Mouse (Mus musculus) forebrain, embryonic 12.5 days (tissue): ENCODE data around the gene Gm21093. TPM values are rescaled to one million over a fixed set of nuclear protein-coding genes. Genes with fewer than 3 reads are reported as not detected.
"Not testable (repeated sequence)": the region's sequence is repeated elsewhere in the genome, so short reads cannot be mapped to it uniquely, and the experiment has no call there.

Source experiments
- ATAC-seq: fragments of 200-750 bp; cut with Nextera tagmentation; 2 replicates; pipeline ENCODE4 v1.8.0; 2017; ENCODE audit warnings: moderate TSS enrichment; ENCODE audit not compliant: low FRiP score
- H3K27ac ChIP-seq: fragments of 300-500 bp; sonication (generic); 2 replicates; pipeline ENCODE4 v1.5.1; 2016; ENCODE audit warnings: mild to moderate bottlenecking
- H3K27me3 ChIP-seq: fragments of 300-500 bp; sonication (generic); 2 replicates; pipeline ENCODE4 v1.6.1; 2016; ENCODE audit warnings: mild to moderate bottlenecking
- H3K36me3 ChIP-seq: fragments of 300-500 bp; sonication (generic); replicated peaks from 2 replicates; pipeline ENCODE4 v1.6.1; 2016; ENCODE audit warnings: mild to moderate bottlenecking
- H3K4me1 ChIP-seq: fragments of 300-500 bp; sonication (generic); 2 replicates; pipeline ENCODE4 v1.6.1; 2016
- H3K4me2 ChIP-seq: fragments of 300-500 bp; sonication (generic); 2 replicates; pipeline ENCODE4 v1.6.1; 2016; ENCODE audit warnings: mild to moderate bottlenecking, moderate library complexity
- H3K4me3 ChIP-seq: fragments of 300-500 bp; sonication (generic); replicated peaks from 2 replicates; pipeline ENCODE4 v1.5.1; 2016; ENCODE audit warnings: mild to moderate bottlenecking
- H3K9ac ChIP-seq: fragments of 300-500 bp; sonication (generic); 2 replicates; pipeline ENCODE4 v1.6.1; 2016; ENCODE audit warnings: mild to moderate bottlenecking
- H3K9me3 ChIP-seq: fragments of 300-500 bp; sonication (generic); 2 replicates; pipeline ENCODE4 v1.6.1; 2016
- WGBS: fragments of 180-500 bp; shearing (Covaris S2); methylation state at CpG from one replicate; pipeline ENCODE4 v1.1.7; 2016; 5-methylcytosine and 5-hydroxymethylcytosine counted together
- polyA plus RNA-seq: library from polyadenylated mRNA; unstranded; fragments of >200 nt; fragmentation: Nextera tagmentation; extraction: Ambion mirVana; gene quantifications from 2 replicates; pipeline ENCODE4 v1.2.1, GENCODE M21; 2016

Gene Gm21093
- polyA plus RNA-seq = 0.37 and 0.49 TPM in 2 replicates

GRCm38 (mm10) chr4:42034626-42035025, at the start of gene Gm21093:
Gm21093 (minus strand) TSS chr4:42034726.
- H3K4me1 ChIP-seq, H3K27ac ChIP-seq, H3K27me3 ChIP-seq, H3K9me3 ChIP-seq, H3K9ac ChIP-seq, H3K4me2 ChIP-seq, H3K36me3 ChIP-seq, ATAC-seq, H3K4me3 ChIP-seq: not testable (repeated sequence)
- no CpG with 5 or more reads among the region's 8 CpGs for WGBS

Other genes with a start within 250 kb of the Gm21093 start
- gene Gm21541, start 131.1 kb downstream of the Gm21093 start, polyA plus RNA-seq = 2.0 TPM in 1 of 2 replicates, not detected in the other
- gene Gm20878, start 93.2 kb downstream of the Gm21093 start, polyA plus RNA-seq = 4.4 and 5.4 TPM in 2 replicates
- gene Fam205a4, start 68.7 kb downstream of the Gm21093 start, polyA plus RNA-seq = not detected in 2 replicates
- gene Gm3893, start 56.5 kb upstream of the Gm21093 start, polyA plus RNA-seq = not detected in 2 replicates
- 0.57 TPM in 1 of 2 replicates, not detected in the other for gene Gm13304, start 80.1 kb upstream of the Gm21093 start, polyA plus RNA-seq
- not detected in 2 replicates for gene Gm13306, start 118.7 kb upstream of the Gm21093 start, polyA plus RNA-seq
- not detected in 2 replicates for gene Gm13305, start 133.9 kb upstream of the Gm21093 start, polyA plus RNA-seq
- not detected in 2 replicates for gene Gm10600, start 205.9 kb upstream of the Gm21093 start, polyA plus RNA-seq
- gene Ccl21b, start 221.0 kb upstream of the Gm21093 start, polyA plus RNA-seq = not detected in 2 replicates